Mouse (Mus musculus) bone marrow macrophage, adult 2 months (primary cell): Measurements from ENCODE around the gene Cbfa2t3. TPM values are rescaled to one million over a fixed set of nuclear protein-coding genes. Genes with fewer than 3 reads are reported as not detected.
A peak's percentile ranks its signal among the peaks of the same experiment; 100 is the strongest.

Experiments used
- H3K27ac ChIP-seq: 2 replicates; pipeline ENCODE4 v1.5.1; 2012; ENCODE audit warnings: low read depth, low read length; ENCODE audit not compliant: insufficient read depth
- H3K4me1 ChIP-seq: 2 replicates; pipeline ENCODE4 v1.6.1; 2012; ENCODE audit warnings: low read length; ENCODE audit not compliant: control insufficient read depth, insufficient read depth
- H3K4me3 ChIP-seq: 2 replicates; pipeline ENCODE4 v1.5.1; 2012; ENCODE audit warnings: mild to moderate bottlenecking, low read length, moderate library complexity; ENCODE audit not compliant: insufficient read depth
- CTCF ChIP-seq: IDR thresholded peaks from 2 replicates; pipeline ENCODE4 v1.5.1; 2012; ENCODE audit warnings: low read depth, mild to moderate bottlenecking, low read length, moderate library complexity
- POLR2A ChIP-seq: IDR thresholded peaks from 2 replicates; pipeline ENCODE4 v1.6.1; 2012; ENCODE audit warnings: mild to moderate bottlenecking, low read depth, low read length, borderline replicate concordance
- polyA plus RNA-seq: library from polyadenylated mRNA; stranded (reverse); fragments of >200 nt; gene quantifications from 2 replicates; pipeline ENCODE4 v1.2.4, GENCODE M21; 2012; ENCODE audit not compliant: missing spikeins, insufficient read depth, insufficient read length

Gene Cbfa2t3
- polyA plus RNA-seq, 1 experiment: 0.95 TPM

DNA sequence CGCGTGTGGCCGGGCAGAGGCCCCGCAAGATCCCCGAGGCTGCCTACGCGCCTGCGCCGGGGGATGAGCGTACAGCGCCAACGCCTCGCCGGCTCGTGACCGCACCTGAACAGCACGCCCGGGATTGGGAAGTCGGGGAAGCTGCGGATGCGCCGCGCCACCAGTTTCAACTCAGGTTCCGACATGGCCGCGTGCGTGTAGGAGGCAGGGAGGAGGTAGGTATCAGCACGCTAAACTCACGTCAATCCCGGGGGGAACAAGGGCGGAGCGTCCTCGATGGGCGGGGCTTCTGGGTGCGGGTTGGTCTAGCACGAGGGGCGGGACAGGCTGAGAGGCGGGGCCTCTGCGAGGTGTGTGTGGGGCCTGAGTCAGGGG, 122.3 kb downstream of the Cbfa2t3 start, which contains the start of gene Aprt:
TSS of gene Aprt (minus strand) at position 262 of the 375 bp plus-strand sequence.
- peaks cover 12% of the 10 kb centered on the region for H3K4me1 ChIP-seq
- TF ChIP-seq POLR2A (no peak), CTCF (no peak)
- peak within 1 kb of the TSS; percentile 67 for H3K27ac ChIP-seq
- peak within 1 kb of the TSS; percentile 73 for H3K4me3 ChIP-seq

GRCm38 (mm10) chr8:122575735-122576647, 122.9 kb downstream of the Cbfa2t3 start:
- H3K4me3 ChIP-seq: peak overlapping the region; percentile 73
- TF ChIP-seq CTCF (no peak), POLR2A (no peak)
- peak overlapping the region; percentile 67 for H3K27ac ChIP-seq
- peaks cover 12% of the 10 kb centered on the region for H3K4me1 ChIP-seq

DNA sequence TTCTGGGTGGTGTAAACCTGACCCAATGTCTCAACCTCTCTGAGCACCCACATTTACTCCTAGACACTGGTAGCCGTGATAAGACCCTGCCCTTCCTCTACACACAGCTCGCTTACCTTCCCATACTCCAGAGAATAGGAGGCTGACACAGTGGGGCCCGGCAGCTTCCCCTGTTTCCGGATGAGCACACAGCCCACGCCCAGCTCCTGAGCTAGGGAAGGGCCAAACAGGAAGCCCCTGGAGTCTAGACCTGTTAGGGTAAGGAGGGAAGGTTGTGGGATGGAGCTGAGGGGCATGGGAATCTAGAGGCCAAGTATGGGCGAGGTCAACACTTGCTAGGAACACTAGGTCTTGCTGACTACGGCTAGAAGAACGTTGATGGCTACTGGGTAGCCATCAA, 123.6 kb downstream of the Cbfa2t3 start:
- TF ChIP-seq POLR2A: no peak
- no peak for TF ChIP-seq CTCF
- Histone ChIP-seq H3K27ac (peak overlapping the region; percentile 67), H3K4me1 (peaks cover 12% of the 10 kb centered on the region), H3K4me3 (peak overlapping the region; percentile 73)

Other genes starting within 250 kb of the Cbfa2t3 start
- gene Snai3, start 238.4 kb downstream of the Cbfa2t3 start, polyA plus RNA-seq: not detected in 2 replicates
- gene Rnf166, start 223.0 kb downstream of the Cbfa2t3 start, polyA plus RNA-seq: 62.2 and 68.2 TPM in 2 replicates
- gene Ctu2, start 223.0 kb downstream of the Cbfa2t3 start, polyA plus RNA-seq: 21.4 and 24.8 TPM in 2 replicates
- gene Piezo1, start 147.8 kb downstream of the Cbfa2t3 start, polyA plus RNA-seq: 32.1 and 36.2 TPM in 2 replicates
- gene Cdt1, start 131.1 kb downstream of the Cbfa2t3 start, polyA plus RNA-seq: 18.5 and 22.9 TPM in 2 replicates
- 187 and 203 TPM in 2 replicates for gene Aprt, start 122.2 kb downstream of the Cbfa2t3 start, polyA plus RNA-seq
- gene Galns, start 87.6 kb downstream of the Cbfa2t3 start, polyA plus RNA-seq: 32.8 and 36.7 TPM in 2 replicates
- 55.0 and 59.6 TPM in 2 replicates for gene Trappc2l, start 87.5 kb downstream of the Cbfa2t3 start, polyA plus RNA-seq
- gene Pabpn1l, start 76.4 kb downstream of the Cbfa2t3 start, polyA plus RNA-seq: not detected in 2 replicates
- 6.5 and 7.4 TPM in 2 replicates for gene Acsf3, start 76.4 kb upstream of the Cbfa2t3 start, polyA plus RNA-seq
- not detected in 2 replicates for gene Cdh15, start 148.9 kb upstream of the Cbfa2t3 start, polyA plus RNA-seq